Mouse (Mus musculus) v-Abl transformed pro-B cells (cell line): ENCODE measurements around the gene Olfr559.

ENCODE experiments used
- in situ Hi-C, 2 experiments: fragments of 400-800 bp; cut with MboI; formaldehyde crosslinking; loops; one replicate each; pipeline ENCODE4 v1.15.1; 2025; ENCODE audit not compliant: unreplicated experiment in 2 of 2

Gene Olfr559

GRCm38 (mm10) chr7:102727391-102727790, at the start of gene Olfr559:
Olfr559 (minus strand) TSS chr7:102727491.
- in situ Hi-C loops, result no loop called here

GRCm38 (mm10) chr7:102770921-102771320, 43.6 kb upstream of the Olfr559 start, which contains the start of gene Olfr561:
Olfr561 (plus strand) TSS chr7:102771221.
- in situ Hi-C loops, result no loop called here

- in situ Hi-C loops, result no loop called here
Observed at GRCm38 (mm10) chr7:102759266-102759665, 32.0 kb upstream of the Olfr559 start, which contains the start of the genes Olfr560 and Olfr78. Olfr560 (minus strand) TSS chr7:102759366. Olfr78 (minus strand) TSS chr7:102759471.

GRCm38 (mm10) chr7:102752086-102752485, 24.8 kb upstream of the Olfr559 start:
- in situ Hi-C loops, result no loop called here

GRCm38 (mm10) chr7:102737705-102738104, 10.4 kb upstream of the Olfr559 start:
- in situ Hi-C loops, result no loop called here

- in situ Hi-C loops, result no loop called here
Observed at GRCm38 (mm10) chr7:102733793-102734192, 6.5 kb upstream of the Olfr559 start.

- in situ Hi-C loops, result no loop called here
Observed at GRCm38 (mm10) chr7:102718970-102719369, 8.3 kb downstream of the Olfr559 start, which contains the start of gene Olfr33. Olfr33 (minus strand) TSS chr7:102719070.

- in situ Hi-C loops, result no loop called here
Observed at GRCm38 (mm10) chr7:102701915-102702314, 25.4 kb downstream of the Olfr559 start, which contains the start of gene Olfr558. Olfr558 (plus strand) TSS chr7:102702215.

- in situ Hi-C loops, result loop anchor here (5.0 to 25.0 kb wide), 4 partner anchors 186 to 1489 kb away; partner anchors contain the start of genes Olfr631 (in 1 of the 2), Olfr632 (in 1 of the 2), Olfr633 (in 1 of the 2) and Olfr648 (in 1 of the 2)
Observed at GRCm38 (mm10) chr7:102698461-102698860, 28.8 kb downstream of the Olfr559 start.

- in situ Hi-C loops, result loop anchor here (5.0 to 25.0 kb wide), 4 partner anchors 183 to 1492 kb away; partner anchors contain the start of genes Olfr631 (in 1 of the 2), Olfr632 (in 1 of the 2), Olfr633 (in 1 of the 2) and Olfr648 (in 1 of the 2)
Observed at GRCm38 (mm10) chr7:102695358-102696125, 31.7 kb downstream of the Olfr559 start, which contains the start of gene Olfr557. Olfr557 (plus strand) TSS chr7:102695910.

GRCm38 (mm10) chr7:102686944-102687501, 40.3 kb downstream of the Olfr559 start, which contains the start of gene Trim68:
Trim68 (minus strand) TSS chr7:102687327.
- in situ Hi-C loops, result loop anchor here in 1 of 2 experiments (25.0 kb wide), 2 partner anchors 1250 to 1500 kb away; partner anchors contain the start of genes Olfr631, Olfr632, Olfr633 and Olfr648

- in situ Hi-C loops, result loop anchor here in 1 of 2 experiments (25.0 kb wide), 2 partner anchors 1255 to 1505 kb away; partner anchors contain the start of genes Olfr631, Olfr632, Olfr633 and Olfr648
Observed at GRCm38 (mm10) chr7:102681916-102682315, 45.4 kb downstream of the Olfr559 start.

- in situ Hi-C loops, result loop anchor here in 1 of 2 experiments (25.0 kb wide), 2 partner anchors 1261 to 1511 kb away; partner anchors contain the start of genes Olfr631, Olfr632, Olfr633 and Olfr648
Observed at GRCm38 (mm10) chr7:102676225-102676624, 51.1 kb downstream of the Olfr559 start.
